Mouse (Mus musculus): Measurements from ENCODE around the gene Adamts13. TPM values are rescaled to one million over a fixed set of nuclear protein-coding genes. Genes with fewer than 3 reads are reported as not detected.
A peak's percentile ranks its signal among the peaks of the same experiment; 100 is the strongest.

Adamts13 gene
- total and polyA plus RNA-seq, 3 experiments, result 0.13 to 0.17 TPM; not detected in 1

DNA sequence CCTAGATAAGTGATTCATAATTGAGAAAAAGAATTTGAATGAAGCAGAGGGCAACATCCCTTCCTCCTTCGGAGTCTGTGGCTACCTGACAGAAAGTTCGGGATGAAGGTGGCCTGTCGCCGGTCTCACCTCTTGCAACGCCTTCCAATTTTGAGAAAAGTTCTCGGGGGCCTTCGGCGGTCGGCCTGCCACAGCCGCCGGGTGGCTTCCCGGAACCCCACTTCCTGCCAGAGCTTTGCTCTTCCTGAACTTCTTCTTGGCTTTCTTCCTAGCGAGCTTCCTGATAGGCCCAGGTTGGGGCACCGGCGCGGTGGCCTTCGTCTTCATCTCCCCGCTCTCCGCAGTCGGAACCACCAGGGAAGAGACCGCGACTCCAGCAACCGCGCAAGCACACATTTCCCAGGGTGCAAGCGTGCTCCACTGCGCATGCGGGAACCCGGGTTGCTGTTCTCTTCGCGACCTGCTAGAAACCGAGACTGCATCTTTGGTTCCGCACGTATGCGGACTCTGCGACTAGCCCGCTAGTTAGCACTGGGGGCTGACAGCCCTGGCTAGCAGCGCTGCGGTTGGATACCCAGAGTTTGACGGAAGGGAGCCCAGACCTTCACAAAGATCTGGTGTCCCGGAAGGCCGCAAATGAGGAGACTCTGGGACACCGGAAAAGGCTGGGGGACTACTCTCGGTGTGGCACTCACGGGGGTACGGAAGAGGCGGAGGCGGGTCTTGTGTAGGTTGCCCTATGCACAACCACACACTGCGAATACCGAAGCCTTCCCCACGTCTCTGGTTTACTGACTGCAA, 9.1 kb upstream of the Adamts13 start, which contains the start of gene Rexo4 (continued):
- peak; percentile 89 for TF ChIP-seq MAZ (IDR thresholded peaks at IDR 0.05; ENCODE audit: low read depth, low read length)
- peak; percentile 83; the same call in 1 of the 2 replicates for TF ChIP-seq KAT2A (IDR thresholded peaks at IDR 0.05; ENCODE audit: insufficient replicate concordance, low read length)
- peak; percentile 88 for TF ChIP-seq POLR2A (IDR thresholded peaks at IDR 0.05; ENCODE audit: low read depth, low read length)
- TF ChIP-seq IRF4 (IDR thresholded peaks at IDR 0.05; ENCODE audit: low read depth, low read length), result no peak
- TF ChIP-seq ZMIZ1 (IDR thresholded peaks at IDR 0.05; ENCODE audit: low read depth, low read length), result peak; percentile 72

GRCm38 (mm10) chr2:26964724-26965370, 8.4 kb upstream of the Adamts13 start:
- DNase-seq (ENCODE audit: extremely low read depth), result peak; percentile 11
- Histone ChIP-seq H3K27me3 (replicated peaks) (no peaks in the 10 kb centered on the region), H3K4me1 (ENCODE audit: control insufficient read depth in 1 of 2, insufficient read depth in 2 of 2) (peaks cover 4 to 28% of the 10 kb centered on the region in 2 experiments; a peak in 3 of 4 replicates), H3K4me3 (replicated peaks in 1 of 3; ENCODE audit: low read depth in 2 of 3, low read length in 2 of 3, poor library complexity in 1 of 3) (peak overlapping the region; percentile 58 to 99 (median 81)), H3K36me3 (replicated peaks in 1 of 2; ENCODE audit: control insufficient read depth in 1 of 2, insufficient read depth in 1 of 2, low read length in 1 of 2) (peaks cover 20 to 29% of the 10 kb centered on the region in 2 experiments), H3K27ac (ENCODE audit: insufficient read depth, low read depth) (no peak overlapping the region), H3K79me2 (replicated peaks; ENCODE audit: control insufficient read depth, extremely low read depth, insufficient read depth, poor library complexity, severe bottlenecking) (peaks cover 23% of the 10 kb centered on the region), H3K9me3 (replicated peaks; ENCODE audit: low read length) (peaks cover 8% of the 10 kb centered on the region), H3K4me2 (ENCODE audit: insufficient read depth, low read depth, poor library complexity, severe bottlenecking) (peak overlapping the region; percentile 84), H3K9ac (ENCODE audit: insufficient read depth, low read depth) (peak overlapping the region; percentile 81)
- in situ Hi-C loops (cut with MboI; ENCODE audit: low pct_ligation_motif_present, low pct_unique_long_range_greater_than_20kb, low sequenced_read_pairs) (no loop called here), dilution Hi-C loops (cut with MboI; ENCODE audit: extremely low pct_ligation_motif_present, extremely low pct_unique_long_range_greater_than_20kb, low sequenced_read_pairs) (no loop called here)
- peak; percentile 43; the same call in 1 of the 2 replicates for TF ChIP-seq ZNF384 (IDR thresholded peaks at IDR 0.05; ENCODE audit: low read depth, low read length)
- TF ChIP-seq JUND (conservative IDR thresholded peaks at IDR 0.05; ENCODE audit: low read depth, low read length), result no peak
- TF ChIP-seq TCF12 (IDR thresholded peaks at IDR 0.05; ENCODE audit: low read depth, low read length), result no peak

- H3K4me1 ChIP-seq (ENCODE audit: control insufficient read depth in 1 of 2, insufficient read depth in 2 of 2), result peaks cover 2 to 16% of the 10 kb centered on the region in 2 experiments; a peak in 2 of 4 replicates
- H3K9me3 ChIP-seq (replicated peaks; ENCODE audit: low read length), result peaks cover 8% of the 10 kb centered on the region
- DNase-seq (ENCODE audit: extremely low read depth), result no peak
- no peak overlapping the region for H3K4me2 ChIP-seq (ENCODE audit: insufficient read depth, low read depth, poor library complexity, severe bottlenecking)
- peak in 1 of 2 experiments; percentile 22; a peak in 1 of 4 replicates for TF ChIP-seq CTCF (conservative IDR thresholded peaks at IDR 0.05 in 1 of 2, IDR thresholded peaks at IDR 0.05 in 1 of 2; ENCODE audit: low read depth in 2 of 2, low read length in 2 of 2)
- no peak for TF ChIP-seq CHD2 (IDR thresholded peaks at IDR 0.05; ENCODE audit: low read length)
- TF ChIP-seq HCFC1 (IDR thresholded peaks at IDR 0.05; ENCODE audit: low read depth, low read length), result no peak
- no peak for TF ChIP-seq MAZ (IDR thresholded peaks at IDR 0.05; ENCODE audit: low read depth, low read length)
- TF ChIP-seq USF1 (IDR thresholded peaks at IDR 0.05; ENCODE audit: low read depth, low read length), result no peak
- no peak for TF ChIP-seq MEF2A (IDR thresholded peaks at IDR 0.05; ENCODE audit: borderline replicate concordance, low read depth, low read length)
- H3K79me2 ChIP-seq (replicated peaks; ENCODE audit: control insufficient read depth, extremely low read depth, insufficient read depth, poor library complexity, severe bottlenecking), result peaks cover 18% of the 10 kb centered on the region
- H3K4me3 ChIP-seq (replicated peaks in 1 of 3; ENCODE audit: low read depth in 2 of 3, low read length in 2 of 3, poor library complexity in 1 of 3), result no peak overlapping the region
- H3K9ac ChIP-seq (ENCODE audit: insufficient read depth, low read depth), result no peak overlapping the region
- H3K36me3 ChIP-seq (replicated peaks in 1 of 2; ENCODE audit: control insufficient read depth in 1 of 2, insufficient read depth in 1 of 2, low read length in 1 of 2), result peaks cover 1 to 6% of the 10 kb centered on the region in 2 experiments
- peaks cover 6% of the 10 kb centered on the region for H3K27me3 ChIP-seq (replicated peaks)
- dilution Hi-C loops (cut with MboI; ENCODE audit: extremely low pct_ligation_motif_present, extremely low pct_unique_long_range_greater_than_20kb, low sequenced_read_pairs), result no loop called here
- in situ Hi-C loops (cut with MboI; ENCODE audit: low pct_ligation_motif_present, low pct_unique_long_range_greater_than_20kb, low sequenced_read_pairs), result no loop called here
- no peak overlapping the region for H3K27ac ChIP-seq (ENCODE audit: insufficient read depth, low read depth)
These were observed 6.0 kb upstream of the Adamts13 start for GRCm38 (mm10) chr2:26967262-26967661.

Measured in CH12.LX (cell line).